Mouse (Mus musculus): ENCODE results near the gene Psmb2. TPM values are rescaled to one million over a fixed set of nuclear protein-coding genes. Genes with fewer than 3 reads are reported as not detected.

The Psmb2 gene
- polyA plus RNA-seq, 1 experiment from 2014 or later: 438 TPM

DNA sequence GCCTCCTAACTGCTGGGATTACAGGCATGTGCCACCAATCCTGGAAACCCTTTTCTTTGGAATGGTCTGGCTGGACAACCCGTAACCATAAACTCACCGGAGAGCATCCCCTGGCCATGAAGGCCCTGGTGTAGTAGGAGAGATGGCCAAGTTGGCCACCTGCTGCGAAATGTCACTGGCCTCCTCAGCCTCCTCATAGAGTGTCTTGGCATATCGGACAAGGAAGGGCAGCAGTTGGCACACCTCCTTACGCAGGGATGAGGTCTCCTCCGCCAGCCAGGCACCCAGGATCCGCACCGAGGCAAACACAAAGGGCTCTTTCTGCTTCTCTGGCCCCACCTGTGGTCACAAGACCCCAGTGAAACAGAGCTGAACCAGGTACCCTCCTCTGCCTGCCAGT, 71.0 kb downstream of the Psmb2 start:
- Histone ChIP-seq H3K9ac (ENCODE audit: low read length) (no peak overlapping the region), H3K36me3 (ENCODE audit: control insufficient read depth, insufficient read depth, low read length) (peaks cover 58% of the 10 kb centered on the region)
- no peak for ATAC-seq (ENCODE audit: insufficient number of reproducible peaks, insufficient read depth, low FRiP score, low read depth)

DNA sequence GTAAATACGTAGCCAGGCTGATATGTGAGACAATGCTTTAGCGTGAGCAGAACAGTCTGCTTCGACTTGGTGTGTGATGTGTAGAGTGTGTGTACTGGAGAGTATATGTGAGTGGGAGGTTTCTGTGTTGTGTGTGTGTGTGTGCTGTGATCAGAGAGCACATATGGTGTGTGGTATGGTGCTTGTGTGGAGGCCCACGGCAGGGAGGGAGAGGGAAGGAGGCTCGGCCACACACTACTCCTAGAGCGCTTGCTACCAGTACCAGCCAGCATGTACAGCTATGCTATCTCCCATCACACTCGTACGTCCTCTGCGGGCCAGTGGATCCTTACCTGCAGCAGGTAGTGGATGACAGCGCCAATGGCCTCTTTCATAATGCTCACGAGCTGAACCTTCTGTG, 72.1 kb downstream of the Psmb2 start:
- no peaks in the 10 kb centered on the region for H3K27me3 ChIP-seq (ENCODE audit: control insufficient read depth, insufficient read depth, low read length)
- 83% methylated on average over 11 of the region's 11 CpGs for WGBS
- H3K4me2 ChIP-seq (ENCODE audit: low read length): no peak overlapping the region
- no peak overlapping the region for H3K27ac ChIP-seq (replicated peaks in 1 of 2; ENCODE audit: control insufficient read depth in 1 of 2, insufficient read depth in 1 of 2, low read depth in 2 of 2, low read length in 2 of 2)
- ATAC-seq (ENCODE audit: insufficient number of reproducible peaks, insufficient read depth, low FRiP score, low read depth): no peak
- no peaks in the 10 kb centered on the region for H3K9me3 ChIP-seq (ENCODE audit: control insufficient read depth, low read length)
- no peak overlapping the region for H3K4me3 ChIP-seq (ENCODE audit: control insufficient read depth in 1 of 2, insufficient read depth in 1 of 2, low read depth in 1 of 2, low read length in 2 of 2)
- peaks cover 54% of the 10 kb centered on the region for H3K36me3 ChIP-seq (ENCODE audit: control insufficient read depth, insufficient read depth, low read length)
- H3K9ac ChIP-seq (ENCODE audit: low read length): no peak overlapping the region
- peaks cover 10 to 18% of the 10 kb centered on the region in 2 experiments; a peak in 3 of 4 replicates for H3K4me1 ChIP-seq (ENCODE audit: control insufficient read depth in 2 of 2, insufficient read depth in 2 of 2, low read length in 2 of 2)

More for the DNA sequence above, 71.0 kb downstream of the Psmb2 start:
- Histone ChIP-seq H3K27ac (replicated peaks in 1 of 2; ENCODE audit: control insufficient read depth in 1 of 2, insufficient read depth in 1 of 2, low read depth in 2 of 2, low read length in 2 of 2) (no peak overlapping the region), H3K27me3 (ENCODE audit: control insufficient read depth, insufficient read depth, low read length) (no peaks in the 10 kb centered on the region), H3K9me3 (ENCODE audit: control insufficient read depth, low read length) (no peaks in the 10 kb centered on the region), H3K4me2 (ENCODE audit: low read length) (no peak overlapping the region), H3K4me3 (ENCODE audit: control insufficient read depth in 1 of 2, insufficient read depth in 1 of 2, low read depth in 1 of 2, low read length in 2 of 2) (no peak overlapping the region), H3K4me1 (ENCODE audit: control insufficient read depth in 2 of 2, insufficient read depth in 2 of 2, low read length in 2 of 2) (peaks cover 7 to 14% of the 10 kb centered on the region in 2 experiments; a peak in 3 of 4 replicates)
- WGBS: 97% methylated on average over 8 of the region's 8 CpGs

DNA sequence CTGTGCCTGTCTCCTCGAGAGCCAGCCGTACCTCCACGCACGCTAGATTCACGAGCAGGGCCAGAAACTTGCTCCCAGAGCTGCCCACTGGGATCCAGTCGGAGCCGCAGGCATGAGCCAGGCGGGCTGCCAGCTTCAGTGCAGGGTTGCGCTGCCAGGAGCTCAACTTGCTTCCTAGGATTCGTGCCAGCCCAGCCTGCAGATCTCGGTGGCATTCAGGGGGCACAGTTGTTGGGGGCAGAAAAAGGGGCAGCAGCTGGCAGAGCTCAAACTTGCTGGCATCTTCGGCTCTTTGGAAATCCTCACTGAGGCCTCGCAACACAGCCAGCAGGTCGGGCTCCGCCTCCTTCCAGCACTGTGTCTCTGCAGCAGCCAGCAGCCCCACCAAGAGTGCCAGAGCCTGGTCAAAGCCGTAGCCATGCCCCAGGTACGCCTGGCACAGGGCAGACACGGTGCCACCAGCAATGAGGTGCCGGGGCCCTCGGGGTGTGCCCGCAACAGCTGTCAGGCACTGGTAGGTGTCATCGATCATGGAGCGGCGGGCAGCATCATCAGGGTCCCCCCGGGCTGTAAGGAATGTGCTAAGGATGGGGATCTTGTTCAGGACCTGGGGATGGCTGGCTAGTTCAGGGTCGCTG, 72.7 kb downstream of the Psmb2 start:
- no peak overlapping the region for H3K4me2 ChIP-seq (ENCODE audit: low read length)
- WGBS: 84% methylated on average over 26 of the region's 26 CpGs
- peaks cover 48% of the 10 kb centered on the region for H3K36me3 ChIP-seq (ENCODE audit: control insufficient read depth, insufficient read depth, low read length)

GRCm38 (mm10) chr4:126750863-126751555, 73.6 kb downstream of the Psmb2 start:
- no peak overlapping the region for H3K4me3 ChIP-seq (ENCODE audit: control insufficient read depth in 1 of 2, insufficient read depth in 1 of 2, low read depth in 1 of 2, low read length in 2 of 2)
- 85% methylated on average over 8 of the region's 8 CpGs for WGBS
- no peak for ATAC-seq (ENCODE audit: insufficient number of reproducible peaks, insufficient read depth, low FRiP score, low read depth)
- no peaks in the 10 kb centered on the region for H3K9me3 ChIP-seq (ENCODE audit: control insufficient read depth, low read length)
- peaks cover 10 to 21% of the 10 kb centered on the region in 2 experiments; a peak in 3 of 4 replicates for H3K4me1 ChIP-seq (ENCODE audit: control insufficient read depth in 2 of 2, insufficient read depth in 2 of 2, low read length in 2 of 2)
- H3K27ac ChIP-seq (replicated peaks in 1 of 2; ENCODE audit: control insufficient read depth in 1 of 2, insufficient read depth in 1 of 2, low read depth in 2 of 2, low read length in 2 of 2): no peak overlapping the region
- H3K36me3 ChIP-seq (ENCODE audit: control insufficient read depth, insufficient read depth, low read length): peaks cover 39% of the 10 kb centered on the region
- H3K4me2 ChIP-seq (ENCODE audit: low read length): no peak overlapping the region
- no peaks in the 10 kb centered on the region for H3K27me3 ChIP-seq (ENCODE audit: control insufficient read depth, insufficient read depth, low read length)
- H3K9ac ChIP-seq (ENCODE audit: low read length): no peak overlapping the region

More for the DNA sequence above, 72.7 kb downstream of the Psmb2 start:
- Histone ChIP-seq H3K9ac (ENCODE audit: low read length) (no peak overlapping the region), H3K9me3 (ENCODE audit: control insufficient read depth, low read length) (no peaks in the 10 kb centered on the region), H3K27ac (replicated peaks in 1 of 2; ENCODE audit: control insufficient read depth in 1 of 2, insufficient read depth in 1 of 2, low read depth in 2 of 2, low read length in 2 of 2) (no peak overlapping the region), H3K27me3 (ENCODE audit: control insufficient read depth, insufficient read depth, low read length) (no peaks in the 10 kb centered on the region), H3K4me1 (ENCODE audit: control insufficient read depth in 2 of 2, insufficient read depth in 2 of 2, low read length in 2 of 2) (peaks cover 10 to 21% of the 10 kb centered on the region in 2 experiments; a peak in 3 of 4 replicates), H3K4me3 (ENCODE audit: control insufficient read depth in 1 of 2, insufficient read depth in 1 of 2, low read depth in 1 of 2, low read length in 2 of 2) (no peak overlapping the region)
- no peak for ATAC-seq (ENCODE audit: insufficient number of reproducible peaks, insufficient read depth, low FRiP score, low read depth)

DNA sequence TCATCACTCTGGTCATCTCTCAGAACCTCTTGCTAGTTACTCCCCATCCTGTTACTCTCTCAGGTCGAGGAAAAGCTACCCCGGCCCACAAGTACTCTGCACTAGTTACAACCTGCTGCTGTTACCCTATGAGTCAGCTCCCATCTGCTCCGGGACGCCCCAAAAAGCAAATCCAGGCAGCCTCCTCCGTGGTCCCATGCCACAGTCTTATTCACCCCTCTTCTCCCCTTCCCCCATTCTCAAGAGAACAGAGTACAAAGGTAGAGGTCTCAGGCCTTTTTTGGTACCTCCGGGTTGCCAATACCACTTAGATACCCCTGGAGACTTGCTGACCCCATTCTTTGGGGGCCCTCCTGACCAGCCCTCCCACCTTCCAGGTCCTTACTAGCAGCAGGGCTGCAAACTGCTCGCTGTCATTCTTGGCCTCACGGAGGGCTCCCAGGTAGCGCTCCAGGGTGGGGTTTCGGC, 74.2 kb downstream of the Psmb2 start:
- Histone ChIP-seq H3K9me3 (ENCODE audit: control insufficient read depth, low read length) (no peaks in the 10 kb centered on the region), H3K27me3 (ENCODE audit: control insufficient read depth, insufficient read depth, low read length) (no peaks in the 10 kb centered on the region), H3K4me1 (ENCODE audit: control insufficient read depth in 2 of 2, insufficient read depth in 2 of 2, low read length in 2 of 2) (peaks cover 10 to 21% of the 10 kb centered on the region in 2 experiments; a peak in 3 of 4 replicates), H3K4me3 (ENCODE audit: control insufficient read depth in 1 of 2, insufficient read depth in 1 of 2, low read depth in 1 of 2, low read length in 2 of 2) (peak overlapping the region in 1 of 2 experiments; percentile 88; a peak in 2 of 4 replicates), H3K9ac (ENCODE audit: low read length) (peak overlapping the region; percentile 84; the same call in 1 of the 2 replicates), H3K36me3 (ENCODE audit: control insufficient read depth, insufficient read depth, low read length) (peaks cover 34% of the 10 kb centered on the region), H3K27ac (replicated peaks in 1 of 2; ENCODE audit: control insufficient read depth in 1 of 2, insufficient read depth in 1 of 2, low read depth in 2 of 2, low read length in 2 of 2) (no peak overlapping the region), H3K4me2 (ENCODE audit: low read length) (peak overlapping the region; percentile 96)
- ATAC-seq (ENCODE audit: insufficient number of reproducible peaks, insufficient read depth, low FRiP score, low read depth): no peak
- WGBS: 62% methylated on average over 10 of the region's 10 CpGs

DNA sequence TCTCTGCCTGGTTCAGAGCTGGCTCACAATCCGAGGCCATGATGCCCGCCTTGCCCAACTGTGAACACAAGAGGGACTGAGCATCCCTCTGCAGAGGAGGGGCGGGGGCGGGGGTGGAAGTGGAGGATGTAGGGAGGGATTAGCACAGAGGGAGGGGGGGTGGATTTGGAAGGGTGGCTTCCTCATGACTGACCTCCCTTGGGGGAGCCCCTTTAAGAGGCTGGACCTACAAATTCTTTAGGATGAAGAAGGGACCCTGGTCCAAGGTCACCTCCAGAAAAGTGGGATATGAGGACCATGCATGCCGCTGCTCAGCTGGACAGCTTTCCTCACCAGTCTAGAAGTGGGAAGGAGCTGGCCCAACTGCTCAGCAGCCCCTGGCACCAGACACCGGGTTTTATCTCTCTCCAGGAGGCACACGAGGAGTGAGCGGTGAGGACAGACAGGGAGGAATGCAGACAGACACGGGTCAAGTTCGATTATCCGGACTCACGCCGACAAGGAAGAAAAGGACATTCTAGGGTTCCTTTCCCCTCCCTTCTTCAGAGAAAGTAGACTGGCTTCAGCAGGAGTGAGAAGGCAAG, 74.7 kb downstream of the Psmb2 start:
- no peak for ATAC-seq (ENCODE audit: insufficient number of reproducible peaks, insufficient read depth, low FRiP score, low read depth)
- H3K27me3 ChIP-seq (ENCODE audit: control insufficient read depth, insufficient read depth, low read length): no peaks in the 10 kb centered on the region
- peak overlapping the region; percentile 80 to 88 for H3K4me3 ChIP-seq (ENCODE audit: control insufficient read depth in 1 of 2, insufficient read depth in 1 of 2, low read depth in 1 of 2, low read length in 2 of 2)
- no peaks in the 10 kb centered on the region for H3K9me3 ChIP-seq (ENCODE audit: control insufficient read depth, low read length)
- WGBS: 7% methylated on average over 13 of the region's 13 CpGs
- peaks cover 10 to 21% of the 10 kb centered on the region in 2 experiments; a peak in 3 of 4 replicates for H3K4me1 ChIP-seq (ENCODE audit: control insufficient read depth in 2 of 2, insufficient read depth in 2 of 2, low read length in 2 of 2)
- peak overlapping the region; percentile 84 for H3K9ac ChIP-seq (ENCODE audit: low read length)
- peak overlapping the region; percentile 39 to 92 for H3K27ac ChIP-seq (replicated peaks in 1 of 2; ENCODE audit: control insufficient read depth in 1 of 2, insufficient read depth in 1 of 2, low read depth in 2 of 2, low read length in 2 of 2)
- peak overlapping the region; percentile 96 for H3K4me2 ChIP-seq (ENCODE audit: low read length)
- H3K36me3 ChIP-seq (ENCODE audit: control insufficient read depth, insufficient read depth, low read length): peaks cover 28% of the 10 kb centered on the region

GRCm38 (mm10) chr4:126752608-126753141, 75.2 kb downstream of the Psmb2 start:
- WGBS: under 1% methylated on average over 23 of the region's 23 CpGs
- Histone ChIP-seq H3K4me2 (ENCODE audit: low read length) (peak overlapping the region; percentile 96), H3K27ac (replicated peaks in 1 of 2; ENCODE audit: control insufficient read depth in 1 of 2, insufficient read depth in 1 of 2, low read depth in 2 of 2, low read length in 2 of 2) (peak overlapping the region; percentile 39 to 92), H3K4me1 (ENCODE audit: control insufficient read depth in 2 of 2, insufficient read depth in 2 of 2, low read length in 2 of 2) (peaks cover 10 to 21% of the 10 kb centered on the region in 2 experiments; a peak in 3 of 4 replicates), H3K4me3 (ENCODE audit: control insufficient read depth in 1 of 2, insufficient read depth in 1 of 2, low read depth in 1 of 2, low read length in 2 of 2) (peak overlapping the region; percentile 80 to 88), H3K9ac (ENCODE audit: low read length) (peak overlapping the region; percentile 84), H3K9me3 (ENCODE audit: control insufficient read depth, low read length) (no peaks in the 10 kb centered on the region), H3K36me3 (ENCODE audit: control insufficient read depth, insufficient read depth, low read length) (peaks cover 28% of the 10 kb centered on the region), H3K27me3 (ENCODE audit: control insufficient read depth, insufficient read depth, low read length) (no peaks in the 10 kb centered on the region)
- ATAC-seq (ENCODE audit: insufficient number of reproducible peaks, insufficient read depth, low FRiP score, low read depth): no peak

Measured in heart, embryonic 14.5 days (tissue).